Mouse (Mus musculus) liver, adult 2 months (tissue): ENCODE data around the gene Prm3.

Source experiments
- CTCF ChIP-seq: fragments of 200-500 bp; IDR thresholded peaks from 2 replicates; pipeline ENCODE4 v1.5.1; 2011; ENCODE audit warnings: low read depth, low read length, control low read depth
- POLR2A ChIP-seq: fragments of 200-500 bp; IDR thresholded peaks from 2 replicates; pipeline ENCODE4 v1.6.1; 2011; ENCODE audit warnings: low read length, control low read depth; ENCODE audit not compliant: insufficient read depth; ENCODE audit errors: extremely low read depth

- TF ChIP-seq CTCF, result no peak
- TF ChIP-seq POLR2A, result no peak
Observed at GRCm38 (mm10) chr16:10788866-10789265, 1.8 kb downstream of the Prm3 start.
